Mouse (Mus musculus) brown adipose tissue, adult 24 weeks (tissue): Measurements from ENCODE around the gene Rpl5. TPM values are rescaled to one million over a fixed set of nuclear protein-coding genes. Genes with fewer than 3 reads are reported as not detected.
"Not testable (repeated sequence)": the region's sequence is repeated elsewhere in the genome, so short reads cannot be mapped to it uniquely, and the experiment has no call there.

ENCODE experiments used
- H3K27ac ChIP-seq: fragments of 200-500 bp; replicated peaks from 2 replicates; pipeline ENCODE4 v1.5.1; 2012; ENCODE audit warnings: low read depth, mild to moderate bottlenecking, low read length
- H3K4me1 ChIP-seq: fragments of 200-500 bp; 2 replicates; pipeline ENCODE4 v1.6.1; 2012; ENCODE audit warnings: low read length, mixed read lengths; ENCODE audit not compliant: control insufficient read depth, insufficient read depth, insufficient read length
- H3K4me3 ChIP-seq: fragments of 200-500 bp; 2 replicates; pipeline ENCODE4 v1.5.1; 2012; ENCODE audit warnings: low read depth, mild to moderate bottlenecking, low read length, moderate library complexity; ENCODE audit not compliant: insufficient read depth
- polyA plus RNA-seq: library from polyadenylated mRNA; stranded (reverse); fragments of >200 nt; gene quantifications from 2 replicates; pipeline ENCODE4 v1.2.4, GENCODE M21; 2012; ENCODE audit not compliant: missing spikeins, insufficient read depth, insufficient read length

Rpl5 gene
- polyA plus RNA-seq, 1 experiment: 16.1 TPM

DNA sequence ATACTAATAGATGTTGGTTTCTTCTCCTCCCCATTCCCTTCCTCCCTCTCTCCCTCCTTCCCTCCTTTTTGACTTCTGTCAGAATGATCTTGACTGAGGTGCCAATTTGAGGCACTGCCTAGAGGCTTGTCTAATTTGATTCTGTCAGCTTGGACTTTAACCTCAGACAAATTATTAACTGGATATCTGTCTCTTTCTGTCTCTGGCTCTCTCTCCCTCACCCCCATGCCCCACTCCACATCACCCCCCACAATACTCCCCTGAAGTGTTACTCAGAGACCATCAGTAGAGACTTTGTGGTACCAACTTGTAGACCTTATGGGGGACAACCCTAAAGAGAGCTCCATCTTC, 25.1 kb upstream of the Rpl5 start:
- Histone ChIP-seq H3K27ac (no peak overlapping the region), H3K4me3 (no peak overlapping the region), H3K4me1 (no peaks in the 10 kb centered on the region)

DNA sequence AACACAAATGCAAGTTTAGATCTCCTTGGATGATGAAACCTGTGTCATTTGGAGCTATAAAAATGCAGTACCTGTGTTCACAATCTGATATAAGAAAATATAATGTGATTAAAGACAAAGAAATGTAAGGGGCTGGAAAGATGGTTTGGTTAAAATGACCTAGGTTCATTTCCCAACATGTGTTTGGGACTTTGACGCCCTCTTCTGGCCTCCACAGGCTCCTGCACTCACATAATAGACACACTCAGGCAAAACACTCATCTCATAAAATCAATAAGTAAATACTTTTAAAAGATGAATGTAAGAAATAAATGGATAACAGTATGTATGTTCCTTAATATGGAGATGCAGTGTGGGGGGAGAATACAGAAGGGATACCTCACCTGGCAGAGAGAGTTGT, 23.2 kb upstream of the Rpl5 start:
- no peak overlapping the region for H3K27ac ChIP-seq
- H3K4me1 ChIP-seq: no peaks in the 10 kb centered on the region
- H3K4me3 ChIP-seq: no peak overlapping the region

DNA sequence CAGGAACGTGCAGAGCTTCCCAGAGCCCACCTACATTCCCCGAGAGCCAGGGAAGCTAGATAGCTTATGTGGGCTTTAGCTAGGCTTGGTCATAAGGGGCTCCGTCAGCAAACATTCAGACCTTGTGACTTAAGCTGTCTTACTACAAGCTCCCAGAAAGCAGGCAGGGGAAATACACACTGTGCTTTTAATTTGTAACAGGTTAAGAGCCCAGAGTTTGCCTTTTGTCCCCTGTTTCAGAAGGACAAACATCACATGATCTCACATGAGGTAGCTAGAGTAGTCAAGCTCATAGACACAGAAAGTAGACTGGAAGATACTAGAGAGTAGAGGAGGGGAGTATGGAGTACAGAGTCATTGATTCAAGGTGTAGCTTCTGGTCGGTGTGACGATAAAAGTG, 19.6 kb upstream of the Rpl5 start:
- no peak overlapping the region for H3K27ac ChIP-seq
- no peak overlapping the region for H3K4me3 ChIP-seq
- no peaks in the 10 kb centered on the region for H3K4me1 ChIP-seq

DNA sequence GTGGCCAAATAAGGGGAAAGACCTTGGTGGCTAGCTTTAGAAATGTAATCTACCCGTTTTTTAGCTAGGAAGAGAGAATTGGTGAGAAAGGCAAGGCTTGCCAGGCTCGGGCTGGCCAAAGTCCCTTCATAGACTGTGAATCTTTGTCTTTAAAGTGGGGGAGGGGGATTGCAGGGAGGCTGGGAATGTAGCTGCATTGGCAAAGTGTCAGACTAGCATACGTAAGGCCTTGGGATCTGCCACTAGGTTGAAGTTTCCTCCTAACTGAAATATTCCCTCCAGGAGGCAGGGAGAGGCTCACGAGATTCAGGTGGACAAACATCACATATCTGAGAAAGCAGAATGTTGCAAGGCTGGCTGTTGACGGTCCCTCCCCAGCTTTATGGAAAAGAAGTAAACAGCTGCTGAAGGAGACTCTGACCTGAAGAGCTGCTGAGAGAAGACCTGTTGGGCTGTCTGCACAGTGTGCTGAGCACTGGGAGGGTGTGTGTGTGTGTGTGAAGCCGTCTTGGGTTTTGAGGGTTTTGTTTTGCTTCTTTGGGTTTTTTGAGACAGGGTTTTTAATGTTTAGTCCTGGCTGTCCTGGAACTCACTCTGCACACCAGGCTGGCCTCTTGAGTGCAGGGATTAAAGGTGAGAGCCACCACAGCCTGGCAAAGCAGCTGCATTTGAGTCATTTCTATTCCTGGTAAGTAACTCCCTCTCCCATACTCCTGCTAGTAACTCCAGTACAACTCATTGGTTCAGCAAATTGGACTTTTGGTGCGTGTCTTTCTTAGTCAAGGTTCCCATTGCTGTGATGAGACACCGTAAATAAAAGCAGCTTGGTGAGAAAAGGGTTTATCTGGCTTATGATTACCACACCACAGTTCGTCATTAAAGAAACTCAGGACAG, 10.1 kb upstream of the Rpl5 start:
- no peak overlapping the region for H3K4me3 ChIP-seq

DNA sequence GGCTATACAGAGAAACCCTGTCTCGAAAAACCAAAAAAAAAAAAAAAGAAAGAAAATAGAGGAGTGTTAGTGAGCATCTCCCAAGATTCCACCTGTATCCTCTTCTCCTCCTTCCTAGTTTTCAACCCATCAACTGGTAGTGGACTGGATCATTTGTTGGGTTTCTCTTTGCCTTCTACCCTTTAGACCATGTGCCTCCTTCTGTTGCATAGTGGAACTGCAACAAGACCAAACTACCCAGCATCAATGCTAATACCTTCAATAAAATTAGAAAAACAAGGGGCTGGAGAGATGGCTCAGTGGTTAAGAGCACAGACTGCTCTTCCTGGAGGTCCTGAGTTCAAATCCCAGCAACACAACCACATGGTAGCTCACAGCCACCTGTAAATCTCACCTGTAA, 8.8 kb upstream of the Rpl5 start:
- not testable (repeated sequence) for H3K4me1 ChIP-seq, H3K4me3 ChIP-seq, H3K27ac ChIP-seq

More for the DNA sequence above, 10.1 kb upstream of the Rpl5 start:
- Histone ChIP-seq H3K4me1 (no peaks in the 10 kb centered on the region), H3K27ac (no peak overlapping the region)

DNA sequence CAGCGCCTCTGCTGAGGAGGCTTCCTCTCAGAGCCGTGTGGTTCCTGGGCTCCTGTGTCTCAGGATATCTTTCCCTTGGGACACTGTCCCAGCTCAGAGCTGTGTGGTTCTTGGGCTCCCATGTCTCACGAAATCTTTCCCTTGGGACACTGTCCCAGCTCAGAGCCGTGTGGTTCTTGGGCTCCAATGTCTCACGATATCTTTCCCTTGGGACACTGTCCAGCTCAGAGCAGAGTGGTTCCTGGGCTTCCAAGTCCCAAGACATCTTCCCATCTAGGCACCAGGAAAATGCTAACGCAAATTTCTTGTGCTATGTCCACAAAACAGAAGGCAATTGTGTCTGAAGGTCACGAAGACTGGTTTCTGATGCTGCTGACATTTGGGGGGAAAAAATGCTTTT, 5.6 kb upstream of the Rpl5 start:
- no peaks in the 10 kb centered on the region for H3K4me1 ChIP-seq
- H3K4me3 ChIP-seq: no peak overlapping the region
- H3K27ac ChIP-seq: no peak overlapping the region

DNA sequence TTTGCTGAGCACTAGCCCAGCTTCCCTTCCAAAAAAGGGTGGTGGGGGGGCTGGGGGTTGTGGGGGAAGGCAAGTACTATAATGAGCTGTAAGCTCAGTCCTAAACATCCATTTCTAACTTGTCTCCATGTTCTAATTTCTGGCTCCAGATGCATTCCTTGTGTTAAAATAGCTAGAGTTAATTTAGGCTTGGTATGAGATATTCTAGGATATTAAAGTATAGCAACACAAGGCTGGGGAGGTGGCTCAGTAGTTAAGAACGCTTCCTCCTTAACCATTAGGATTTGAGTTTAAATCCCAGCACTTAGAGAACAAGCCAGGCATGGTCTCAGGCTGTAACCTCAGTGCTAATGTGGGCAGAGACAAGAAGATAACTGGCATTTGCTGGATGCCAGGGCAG, 4.0 kb upstream of the Rpl5 start:
- Histone ChIP-seq H3K4me3 (no peak overlapping the region), H3K4me1 (no peaks in the 10 kb centered on the region), H3K27ac (no peak overlapping the region)

DNA sequence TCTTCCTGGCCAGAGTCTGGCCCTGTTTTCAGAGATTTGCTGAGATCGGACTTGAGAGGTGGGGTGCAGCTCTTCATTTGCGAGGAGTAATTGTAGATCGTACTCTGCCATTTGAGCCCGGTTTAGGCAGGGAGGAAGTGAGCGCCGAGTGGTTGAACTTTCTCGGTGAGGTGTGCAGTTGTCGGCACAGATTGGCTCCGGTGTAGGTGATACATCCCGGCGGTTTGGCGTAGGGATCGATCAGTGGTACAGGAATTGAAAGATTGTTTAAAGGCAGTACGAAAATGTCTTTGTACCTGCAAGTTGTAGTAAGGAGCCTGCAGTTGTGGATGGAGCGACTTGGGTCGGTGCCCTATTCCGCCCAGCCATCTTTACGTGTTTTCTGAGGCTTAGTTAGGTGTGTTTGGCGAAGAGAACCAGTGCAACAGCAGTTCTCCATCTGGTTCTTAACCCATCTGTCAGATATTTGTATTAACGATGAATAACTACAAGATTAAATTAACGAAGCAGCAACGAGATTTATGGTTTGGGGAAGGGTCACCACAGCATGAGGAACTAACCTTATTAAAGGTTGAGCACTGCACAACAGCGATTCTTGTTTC, 813 bp downstream of the Rpl5 start:
- Histone ChIP-seq H3K4me3 (peak overlapping the region; percentile 97), H3K4me1 (no peaks in the 10 kb centered on the region), H3K27ac (peak overlapping the region; percentile 26; the same call in 1 of the 2 replicates)

DNA sequence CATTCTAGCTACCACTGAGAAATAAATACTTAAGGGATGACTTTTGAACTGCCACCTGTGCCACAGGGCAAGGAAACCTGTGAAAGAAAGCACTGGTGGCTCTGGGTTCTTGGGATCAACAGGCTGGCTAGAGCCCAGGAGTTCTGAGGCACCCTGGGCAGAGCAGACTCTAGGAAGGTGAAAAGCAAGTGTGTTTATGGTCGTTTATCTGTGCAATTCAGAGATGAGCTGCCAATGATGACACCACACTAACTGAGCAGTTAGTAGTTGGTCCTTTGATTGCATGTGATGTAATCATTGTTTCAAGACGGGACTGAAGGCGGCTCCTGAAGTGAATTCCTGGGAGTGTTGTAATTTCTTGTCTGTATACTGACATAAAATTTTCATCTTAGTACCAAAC, 4.0 kb downstream of the Rpl5 start:
- Histone ChIP-seq H3K4me1 (no peaks in the 10 kb centered on the region), H3K4me3 (no peak overlapping the region), H3K27ac (no peak overlapping the region)

DNA sequence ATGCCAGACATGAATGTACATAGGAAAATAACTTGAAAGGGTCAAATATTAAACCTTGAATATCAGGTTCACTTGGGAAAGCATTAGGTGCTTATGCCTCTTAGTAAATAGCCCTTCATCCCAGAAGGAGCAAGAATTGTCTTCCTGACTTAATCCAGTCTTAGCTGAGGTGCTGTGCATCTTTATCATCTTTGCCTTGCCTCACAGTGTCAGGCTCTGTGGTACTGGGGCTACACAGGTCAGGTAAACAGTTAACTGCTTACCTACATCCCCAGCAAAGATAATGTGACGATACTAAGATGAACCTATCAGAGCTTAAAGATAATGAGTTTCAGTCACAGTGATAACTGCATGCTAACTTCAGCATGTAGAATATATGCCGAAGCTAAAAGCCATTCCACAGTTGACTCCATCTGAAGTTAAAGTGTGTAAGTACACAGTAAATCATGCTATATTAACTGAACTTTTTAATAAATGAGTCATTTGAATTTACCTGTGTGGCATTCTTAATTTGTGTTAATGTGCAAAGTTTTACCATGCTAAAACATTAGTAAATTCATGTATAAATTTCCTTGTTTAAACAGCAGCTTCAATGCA, 8.3 kb downstream of the Rpl5 start:
- H3K27ac ChIP-seq: no peak overlapping the region
- no peaks in the 10 kb centered on the region for H3K4me1 ChIP-seq
- H3K4me3 ChIP-seq: no peak overlapping the region

DNA sequence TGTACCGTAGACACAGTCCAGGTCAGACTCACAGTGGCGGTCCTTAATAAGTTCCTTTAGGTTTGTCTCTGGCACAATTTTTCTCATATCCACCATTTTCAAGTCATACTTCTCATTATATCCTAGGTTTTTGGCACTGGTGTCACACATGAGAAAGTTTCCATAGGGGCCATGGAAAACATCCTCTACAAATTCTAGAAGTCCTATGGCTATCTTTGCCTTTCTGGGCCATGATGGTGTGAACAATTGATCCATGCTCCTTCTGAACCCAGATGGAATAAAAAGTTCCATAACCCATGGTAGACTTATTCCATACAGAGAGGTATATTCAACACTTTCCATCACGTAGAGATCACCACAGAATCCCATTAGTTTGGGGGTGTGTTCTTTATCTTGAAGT, 9.4 kb downstream of the Rpl5 start:
- no peaks in the 10 kb centered on the region for H3K4me1 ChIP-seq
- no peak overlapping the region for H3K27ac ChIP-seq
- no peak overlapping the region for H3K4me3 ChIP-seq

DNA sequence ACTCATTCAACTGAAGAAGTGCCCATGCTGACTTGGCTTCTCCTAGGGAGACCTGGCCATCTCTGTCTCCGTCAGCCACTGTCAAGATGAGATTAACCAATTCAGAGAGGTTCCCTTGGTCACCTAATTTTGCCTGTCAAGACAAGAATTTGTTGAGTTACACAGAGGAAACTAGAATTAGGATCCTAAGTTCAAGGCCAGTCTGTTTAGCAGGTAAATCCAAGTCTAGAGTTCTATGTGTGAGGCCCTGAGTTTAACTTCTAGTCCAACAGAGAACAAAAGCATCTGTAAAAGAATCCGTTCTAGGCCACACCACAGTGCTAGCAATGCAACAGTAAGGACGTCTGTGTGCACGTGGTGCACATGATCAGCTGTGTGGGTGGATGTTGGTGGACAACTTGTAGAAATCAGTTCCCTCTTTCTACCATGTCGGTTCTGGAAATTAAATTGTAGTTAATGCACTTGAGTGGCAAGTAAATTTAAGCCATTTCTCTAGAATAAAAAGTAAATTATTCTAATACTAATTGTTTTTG, 9.8 kb downstream of the Rpl5 start:
- no peak overlapping the region for H3K4me3 ChIP-seq
- no peaks in the 10 kb centered on the region for H3K4me1 ChIP-seq
- H3K27ac ChIP-seq: no peak overlapping the region

DNA sequence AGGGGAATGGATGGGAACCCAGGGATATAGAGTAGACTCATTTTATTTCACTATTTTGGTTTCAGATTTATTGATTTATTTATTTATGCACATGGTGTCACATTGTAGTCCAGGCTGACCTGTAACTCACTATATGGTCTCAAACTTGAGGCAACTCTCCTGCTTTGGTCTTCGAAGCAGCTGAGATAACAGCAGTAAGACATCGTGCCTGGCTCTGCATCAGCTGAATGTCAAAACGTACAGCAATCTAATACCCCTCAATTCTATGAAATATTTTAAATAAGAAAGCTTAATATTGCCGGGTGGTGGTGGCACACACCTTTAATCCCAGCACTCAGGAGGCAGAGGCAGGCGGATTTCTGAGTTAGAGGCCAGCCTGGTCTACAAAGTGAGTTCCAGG, 10.7 kb downstream of the Rpl5 start:
- H3K27ac ChIP-seq: no peak overlapping the region
- no peaks in the 10 kb centered on the region for H3K4me1 ChIP-seq
- H3K4me3 ChIP-seq: no peak overlapping the region

DNA sequence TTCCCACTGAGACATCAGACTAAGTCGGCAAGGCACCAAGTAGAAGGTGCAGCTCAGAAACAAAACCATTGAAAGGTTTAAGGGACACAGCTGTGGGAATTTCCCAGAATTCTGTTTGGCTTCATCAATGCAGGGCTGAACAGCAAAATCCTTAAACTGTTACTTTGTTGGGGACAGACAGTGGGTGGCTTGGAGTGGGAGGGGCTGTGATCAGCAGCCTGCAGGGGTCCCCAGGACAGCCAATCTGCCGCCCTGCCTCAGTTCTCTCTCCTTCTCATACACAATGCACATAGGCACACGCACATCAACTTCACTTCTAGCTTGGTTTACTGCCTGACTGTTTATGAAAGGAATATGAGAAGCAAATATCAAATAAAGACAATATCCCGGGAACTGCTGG, 15.0 kb downstream of the Rpl5 start:
- H3K4me1 ChIP-seq: no peaks in the 10 kb centered on the region
- no peak overlapping the region for H3K4me3 ChIP-seq

DNA sequence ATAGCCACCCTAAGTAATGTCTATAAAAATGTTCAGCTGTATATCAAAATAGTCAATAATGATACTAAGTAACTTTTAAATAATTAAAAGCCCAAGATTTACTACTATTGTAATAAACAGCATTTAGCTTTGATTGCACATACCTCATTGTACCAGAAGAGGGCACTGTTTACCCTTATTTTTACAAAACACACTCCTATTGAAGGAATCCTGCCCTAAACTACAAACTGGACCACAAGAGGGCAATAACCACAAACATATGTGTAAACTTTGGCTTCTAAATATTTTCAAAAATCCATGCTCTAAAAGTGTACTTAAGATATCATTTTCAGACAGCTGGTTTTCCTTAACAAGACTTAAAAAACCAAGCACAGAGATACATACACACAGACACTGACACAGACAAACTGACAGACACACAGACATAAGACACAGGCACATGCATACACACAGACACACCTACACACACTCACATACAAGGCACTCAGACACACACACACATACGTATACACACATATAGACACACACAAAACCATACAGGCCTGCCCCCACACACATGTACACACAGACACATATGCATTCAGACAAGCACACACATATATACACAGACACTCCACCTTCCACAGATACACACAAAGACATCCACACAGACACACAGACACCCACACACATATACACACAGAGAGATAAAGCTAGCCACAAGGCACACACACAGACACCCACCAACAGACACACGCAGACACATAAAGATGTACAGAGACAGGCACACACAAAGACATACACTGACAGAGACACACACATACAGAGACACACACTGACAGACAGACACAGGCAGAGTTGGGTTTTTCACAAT, 21.3 kb downstream of the Rpl5 start:
- H3K27ac ChIP-seq: no peak overlapping the region
- H3K4me3 ChIP-seq: no peak overlapping the region
- peaks cover 2% of the 10 kb centered on the region; the same call in 1 of the 2 replicates for H3K4me1 ChIP-seq

More for the DNA sequence above, 15.0 kb downstream of the Rpl5 start:
- H3K27ac ChIP-seq: no peak overlapping the region
